Mouse (Mus musculus) brain, embryonic 14.5 days (tissue): ENCODE measurements around the gene Fars2.

Source experiments
- CTCF ChIP-seq: fragments of 200-500 bp; IDR thresholded peaks from 2 replicates; pipeline ENCODE4 v1.5.1; 2012; ENCODE audit warnings: inconsistent platforms, mild to moderate bottlenecking, moderate library complexity, borderline replicate concordance; ENCODE audit not compliant: insufficient read depth, insufficient read length; ENCODE audit errors: extremely low read depth
- POLR2A ChIP-seq: fragments of 200-500 bp; IDR thresholded peaks from 2 replicates; pipeline ENCODE4 v1.6.1; 2012; ENCODE audit warnings: mild to moderate bottlenecking, inconsistent platforms, borderline replicate concordance; ENCODE audit not compliant: poor library complexity, insufficient read depth, insufficient read length, severe bottlenecking; ENCODE audit errors: extremely low read depth

- TF ChIP-seq CTCF (no peak), POLR2A (no peak)
These were observed 578.4 kb downstream of the Fars2 start for GRCm38 (mm10) chr13:36695516-36696201.
